Comparison of ENCODE assay signal across 8 mouse cellular contexts in genomic region chr9:20878710-20879065, GRCm38 (mm10). TPM values are rescaled to one million over a fixed set of nuclear protein-coding genes. Genes with fewer than 3 reads are reported as not detected.
A peak's percentile ranks its signal among the peaks of the same experiment; 100 is the strongest.
DNase-seq lines count a peak whose midpoint lies in the region; ATAC-seq and TF ChIP-seq lines count a peak whose summit lies in the region.

No protein-coding gene starts in this region.

- peak overlapping the region; percentile 80 for H3K9ac ChIP-seq in heart, embryonic 12.5 days
- H3K9ac ChIP-seq in embryonic facial prominence, embryonic 12.5 days, result peak overlapping the region; percentile 56
- H3K9ac ChIP-seq in intestine, embryonic 16.5 days (ENCODE audit: low read depth, low read length), result peak overlapping the region; percentile 81
- H3K9ac ChIP-seq in midbrain, embryonic 15.5 days, result peak overlapping the region; percentile 62

- H3K4me2 ChIP-seq in heart, embryonic 12.5 days, result peak overlapping the region; percentile 72
- H3K4me2 ChIP-seq in embryonic facial prominence, embryonic 12.5 days (replicated peaks), result peak overlapping the region; percentile 49
- H3K4me2 ChIP-seq in intestine, embryonic 16.5 days (ENCODE audit: low read depth, low read length), result peak overlapping the region; percentile 83
- H3K4me2 ChIP-seq in midbrain, embryonic 15.5 days, result peak overlapping the region; percentile 72

- H3K4me3 ChIP-seq in heart, embryonic 12.5 days, result peak overlapping the region; percentile 49
- peak overlapping the region; percentile 18 for H3K4me3 ChIP-seq in C2C12 (ENCODE audit: insufficient read depth, poor library complexity, severe bottlenecking)
- peak overlapping the region; percentile 36 for H3K4me3 ChIP-seq in embryonic facial prominence, embryonic 12.5 days
- peak overlapping the region; percentile 55 for H3K4me3 ChIP-seq in intestine, embryonic 16.5 days (ENCODE audit: low read length)
- H3K4me3 ChIP-seq in midbrain, embryonic 15.5 days, result peak overlapping the region; percentile 45

- H3ac ChIP-seq in C2C12 (ENCODE audit: control insufficient read depth, insufficient read length, low read depth), result peak overlapping the region; percentile 22

- peak overlapping the region; percentile 87 for H3K27ac ChIP-seq in heart, embryonic 12.5 days (ENCODE audit: poor library complexity, severe bottlenecking)
- H3K27ac ChIP-seq in embryonic facial prominence, embryonic 12.5 days, result peak overlapping the region; percentile 81
- peak overlapping the region; percentile 95 for H3K27ac ChIP-seq in intestine, embryonic 16.5 days (ENCODE audit: low read length)
- H3K27ac ChIP-seq in midbrain, embryonic 15.5 days, result peak overlapping the region; percentile 92

- no peaks in the 10 kb centered on the region for H3K27me3 ChIP-seq in heart, embryonic 12.5 days (replicated peaks)
- no peaks in the 10 kb centered on the region for H3K27me3 ChIP-seq in C2C12 (ENCODE audit: control insufficient read depth, insufficient read depth, insufficient read length)
- H3K27me3 ChIP-seq in embryonic facial prominence, embryonic 12.5 days, result no peaks in the 10 kb centered on the region
- H3K27me3 ChIP-seq in intestine, embryonic 16.5 days (replicated peaks; ENCODE audit: control insufficient read depth, insufficient read depth, low read length), result no peaks in the 10 kb centered on the region
- no peaks in the 10 kb centered on the region for H3K27me3 ChIP-seq in midbrain, embryonic 15.5 days (replicated peaks)

- H3K79me2 ChIP-seq in C2C12 (ENCODE audit: control insufficient read depth, insufficient read depth), result no peaks in the 10 kb centered on the region

- intact Hi-C loops in heart, postnatal 10 days (cut with DNase I), result no loop called here

- H3K79me3 ChIP-seq in C2C12 (ENCODE audit: low read depth), result no peaks in the 10 kb centered on the region

- peaks cover 11% of the 10 kb centered on the region; the same call in 1 of the 2 replicates for H3K4me1 ChIP-seq in heart, embryonic 12.5 days (replicated peaks)
- no peaks in the 10 kb centered on the region for H3K4me1 ChIP-seq in embryonic facial prominence, embryonic 12.5 days
- H3K4me1 ChIP-seq in intestine, embryonic 16.5 days (ENCODE audit: control insufficient read depth, insufficient read depth, low read length), result no peaks in the 10 kb centered on the region; the same call in 1 of the 2 replicates
- peaks cover 20% of the 10 kb centered on the region for H3K4me1 ChIP-seq in midbrain, embryonic 15.5 days

- no peak for TF ChIP-seq CTCF in C2C12 (IDR thresholded peaks at IDR 0.05; ENCODE audit: control insufficient read depth, insufficient read depth, insufficient read length)

- ATAC-seq in heart, embryonic 12.5 days (ENCODE audit: insufficient number of reproducible peaks, low FRiP score), result no peak
- no peak for ATAC-seq in embryonic facial prominence, embryonic 12.5 days (ENCODE audit: insufficient number of reproducible peaks, insufficient read depth, low FRiP score, low TSS enrichment)
- peak; percentile 2; the same call in 1 of the 2 replicates for ATAC-seq in intestine, embryonic 16.5 days
- no peak; the same call in none of the 2 replicates for ATAC-seq in midbrain, embryonic 15.5 days (replicated peaks)

- 0 out of 2 replicates have a peak, but pooled peaks cover 3% of the 10 kb centered on the region for H3K9me3 ChIP-seq in heart, embryonic 12.5 days (replicated peaks)
- H3K9me3 ChIP-seq in embryonic facial prominence, embryonic 12.5 days, result no peaks in the 10 kb centered on the region
- no peaks in the 10 kb centered on the region for H3K9me3 ChIP-seq in intestine, embryonic 16.5 days (ENCODE audit: control insufficient read depth, low read length)
- H3K9me3 ChIP-seq in midbrain, embryonic 15.5 days, result no peaks in the 10 kb centered on the region

- no peaks in the 10 kb centered on the region for H3K36me3 ChIP-seq in heart, embryonic 12.5 days
- H3K36me3 ChIP-seq in C2C12 (ENCODE audit: control insufficient read depth, insufficient read depth), result no peaks in the 10 kb centered on the region
- no peaks in the 10 kb centered on the region for H3K36me3 ChIP-seq in embryonic facial prominence, embryonic 12.5 days
- no peaks in the 10 kb centered on the region for H3K36me3 ChIP-seq in intestine, embryonic 16.5 days (ENCODE audit: control insufficient read depth, insufficient read depth, low read length)
- no peaks in the 10 kb centered on the region for H3K36me3 ChIP-seq in midbrain, embryonic 15.5 days (replicated peaks)

- WGBS in heart, embryonic 12.5 days, result 17% methylated on average over 10 of the region's 10 CpGs
- WGBS in embryonic facial prominence, embryonic 12.5 days, result 21% methylated on average over 10 of the region's 10 CpGs
- WGBS in intestine, embryonic 16.5 days, result 13% methylated on average over 10 of the region's 10 CpGs
- 19% methylated on average over 10 of the region's 10 CpGs for WGBS in midbrain, embryonic 15.5 days

- DNase-seq in heart, postnatal 10 days, result no peak
- no peak for DNase-seq in embryo, embryonic 10 days (ENCODE audit: low spot score)
- DNase-seq in layer of hippocampus, adult 8-10 months (ENCODE audit: low spot score in 2 of 2), result no peak

TF ChIP-seq in C2C12, 6 proteins besides CTCF, POLR2A, EP300 and RAD21:
- no peak for TF ChIP-seq MAX (IDR thresholded peaks at IDR 0.05)
- TF ChIP-seq CEBPB (IDR thresholded peaks at IDR 0.05; ENCODE audit: low read depth), result no peak
- no peak for TF ChIP-seq MYOG (IDR thresholded peaks at IDR 0.05; ENCODE audit: control insufficient read depth, extremely low read depth, insufficient read length)
- TF ChIP-seq USF1 (IDR thresholded peaks at IDR 0.05; ENCODE audit: low read depth), result no peak
- TF ChIP-seq FOSL1 (IDR thresholded peaks at IDR 0.05; ENCODE audit: insufficient read depth, low read length, poor library complexity, severe bottlenecking), result no peak
- no peak for TF ChIP-seq MYOD1 (IDR thresholded peaks at IDR 0.05; ENCODE audit: control insufficient read depth, insufficient read length, low read depth)

RNA-seq across cellular contexts. Expression of gene Angptl6, which starts 0.8 kb away (rescaled TPM):
- 1.5 and 2.5 TPM in 2 replicates for polyA plus RNA-seq in heart, embryonic 12.5 days (2016; fragmentation: Nextera tagmentation; extraction: Ambion mirVana)
- total RNA-seq in heart, postnatal 10 days (2021), result 1 to 10 TPM; 1.7 to 1.8 TPM
- polyA plus RNA-seq in C2C12 (2012; fragmentation: generic; extraction: Trizol), result 0.92 TPM
- polyA plus RNA-seq in embryonic facial prominence, embryonic 12.5 days (2016; fragmentation: Nextera tagmentation; extraction: Ambion mirVana), result 3.5 and 3.7 TPM in 2 replicates
- 10.7 and 11.2 TPM in 2 replicates for polyA plus RNA-seq in intestine, embryonic 16.5 days (2015; fragmentation: Nextera tagmentation; extraction: Ambion mirVana)
- 15.3 and 16.8 TPM in 2 replicates for polyA plus RNA-seq in midbrain, embryonic 15.5 days (2015; fragmentation: Nextera tagmentation; extraction: Ambion mirVana)
- total RNA-seq in layer of hippocampus, adult 8-10 months (2022), result 1 to 10 TPM; 6.8 to 8.9 (median 8.5) TPM

RNA-seq across cellular contexts. Expression of gene Ppan, which starts 9.3 kb away (rescaled TPM):
- polyA plus RNA-seq in heart, embryonic 12.5 days (2016; fragmentation: Nextera tagmentation; extraction: Ambion mirVana), result 43.5 and 44.3 TPM in 2 replicates
- 10 to 100 TPM; 13.2 to 13.9 TPM for total RNA-seq in heart, postnatal 10 days (2021)
- polyA plus RNA-seq in C2C12 (2012; fragmentation: generic; extraction: Trizol), result 88.3 TPM
- polyA plus RNA-seq in embryonic facial prominence, embryonic 12.5 days (2016; fragmentation: Nextera tagmentation; extraction: Ambion mirVana), result 75.0 and 79.3 TPM in 2 replicates
- polyA plus RNA-seq in intestine, embryonic 16.5 days (2015; fragmentation: Nextera tagmentation; extraction: Ambion mirVana), result 79.5 and 97.6 TPM in 2 replicates
- 49.1 and 50.5 TPM in 2 replicates for polyA plus RNA-seq in midbrain, embryonic 15.5 days (2015; fragmentation: Nextera tagmentation; extraction: Ambion mirVana)
- total RNA-seq in layer of hippocampus, adult 8-10 months (2022), result 10 to 100 TPM; 21.8 to 28.1 (median 24.6) TPM

RNA-seq across cellular contexts. Expression of gene A230050P20Rik, which starts 10.2 kb away (rescaled TPM):
- 6.5 and 7.1 TPM in 2 replicates for polyA plus RNA-seq in heart, embryonic 12.5 days (2016; fragmentation: Nextera tagmentation; extraction: Ambion mirVana)
- 1 to 10 TPM; 6.5 to 7.2 TPM for total RNA-seq in heart, postnatal 10 days (2021)
- polyA plus RNA-seq in C2C12 (2012; fragmentation: generic; extraction: Trizol), result 11.8 TPM
- polyA plus RNA-seq in embryonic facial prominence, embryonic 12.5 days (2016; fragmentation: Nextera tagmentation; extraction: Ambion mirVana), result 3.0 and 3.9 TPM in 2 replicates
- polyA plus RNA-seq in intestine, embryonic 16.5 days (2015; fragmentation: Nextera tagmentation; extraction: Ambion mirVana), result 16.2 and 18.3 TPM in 2 replicates
- polyA plus RNA-seq in midbrain, embryonic 15.5 days (2015; fragmentation: Nextera tagmentation; extraction: Ambion mirVana), result 6.8 and 7.3 TPM in 2 replicates
- 10 to 100 TPM; 83.6 to 95.7 (median 90.0) TPM for total RNA-seq in layer of hippocampus, adult 8-10 months (2022)

RNA-seq across cellular contexts. Expression of gene Eif3g, which starts 19.7 kb away (rescaled TPM):
- polyA plus RNA-seq in heart, embryonic 12.5 days (2016; fragmentation: Nextera tagmentation; extraction: Ambion mirVana), result 215 and 236 TPM in 2 replicates
- total RNA-seq in heart, postnatal 10 days (2021), result 100 to 1,000 TPM; 109 to 113 TPM
- 247 TPM for polyA plus RNA-seq in C2C12 (2012; fragmentation: generic; extraction: Trizol)
- 330 and 337 TPM in 2 replicates for polyA plus RNA-seq in embryonic facial prominence, embryonic 12.5 days (2016; fragmentation: Nextera tagmentation; extraction: Ambion mirVana)
- polyA plus RNA-seq in intestine, embryonic 16.5 days (2015; fragmentation: Nextera tagmentation; extraction: Ambion mirVana), result 261 and 297 TPM in 2 replicates
- 245 and 249 TPM in 2 replicates for polyA plus RNA-seq in midbrain, embryonic 15.5 days (2015; fragmentation: Nextera tagmentation; extraction: Ambion mirVana)
- 100 to 1,000 TPM; 118 to 139 (median 131) TPM for total RNA-seq in layer of hippocampus, adult 8-10 months (2022)
